Mouse (Mus musculus): ENCODE results near the gene Clic6.
A peak's percentile ranks its signal among the peaks of the same experiment; 100 is the strongest.
"Not testable (repeated sequence)": the region's sequence is repeated elsewhere in the genome, so short reads cannot be mapped to it uniquely, and the experiment has no call there.

Clic6 gene

DNA sequence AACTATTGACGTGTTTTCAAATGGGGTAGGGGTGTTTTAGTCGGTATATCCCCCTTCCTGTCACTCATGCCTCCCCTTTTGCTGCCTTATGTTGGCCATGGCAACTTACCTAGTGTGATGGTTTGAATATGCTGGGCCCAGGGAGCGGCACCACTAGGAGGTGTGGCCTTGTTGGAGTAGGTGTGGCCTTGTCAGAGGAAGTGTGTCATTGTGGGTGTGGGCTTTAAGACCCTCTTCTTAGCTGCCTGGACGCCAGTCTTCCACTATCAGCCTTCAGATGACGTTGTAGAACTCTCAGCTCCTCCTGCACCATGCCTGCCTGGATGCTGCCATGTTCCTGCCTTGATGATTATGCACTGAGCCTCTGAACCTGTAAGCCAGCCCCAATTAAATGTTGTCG is 14.8 kb upstream of the Clic6 start, which contains the start of gene Rcan1:
Gene Rcan1 (minus strand): TSS at position 162 of the 400 bp plus-strand sequence.
- DNase-seq (ENCODE audit: low read depth, low spot score): no peak

- no peak for DNase-seq (ENCODE audit: low read depth, low spot score)
Measured at GRCm38 (mm10) chr16:92472898-92473297, 12.6 kb upstream of the Clic6 start.

GRCm38 (mm10) chr16:92475093-92475860 is 10.3 kb upstream of the Clic6 start:
- no peak for DNase-seq (ENCODE audit: low read depth, low spot score)

- DNase-seq (ENCODE audit: low read depth, low spot score): no peak
Measured at GRCm38 (mm10) chr16:92478561-92479150, 6.9 kb upstream of the Clic6 start.

- no peak for DNase-seq (ENCODE audit: low read depth, low spot score)
Measured at GRCm38 (mm10) chr16:92487086-92487485, 1.6 kb downstream of the Clic6 start.

DNA sequence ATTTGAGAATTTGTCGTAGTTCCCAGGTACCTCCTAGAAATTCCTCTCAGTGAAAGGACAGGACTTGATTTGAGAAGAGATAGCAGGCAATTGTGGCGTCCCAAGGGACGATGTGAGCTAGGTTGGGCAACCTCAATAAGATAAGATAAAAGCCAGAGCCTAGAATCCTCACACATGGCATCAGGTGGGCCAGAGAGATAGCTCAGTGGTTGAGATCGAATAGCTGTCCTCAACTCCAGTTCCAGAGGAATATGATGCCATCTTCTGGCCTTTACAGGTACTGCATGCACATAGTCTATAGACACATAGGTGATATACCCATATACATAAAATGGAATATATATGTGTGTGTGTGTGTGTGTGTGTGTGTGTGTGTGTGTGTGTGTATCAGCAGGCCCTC is 2.0 kb downstream of the Clic6 start:
- peak; percentile 39 for DNase-seq (ENCODE audit: low read depth, low spot score)

DNA sequence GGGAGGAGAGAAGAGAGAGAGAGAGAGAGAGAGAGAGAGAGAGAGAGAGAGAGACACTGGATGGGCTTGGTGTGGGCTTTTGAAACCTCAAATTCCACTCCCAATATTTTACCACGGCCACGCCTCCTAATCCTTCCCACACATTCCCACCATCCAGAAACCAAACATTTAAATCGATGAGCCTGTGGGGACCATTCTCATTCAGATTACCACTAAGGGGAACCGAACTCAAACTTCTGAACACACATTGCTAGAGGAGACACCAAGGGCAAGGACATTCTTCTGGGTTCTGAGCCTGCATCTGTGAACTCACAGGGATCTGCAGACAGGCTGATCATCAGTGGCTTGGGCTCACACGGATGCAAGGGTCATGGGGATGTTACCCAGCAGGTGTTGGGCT is 2.9 kb downstream of the Clic6 start:
- no peak for DNase-seq (ENCODE audit: low read depth, low spot score)

DNA sequence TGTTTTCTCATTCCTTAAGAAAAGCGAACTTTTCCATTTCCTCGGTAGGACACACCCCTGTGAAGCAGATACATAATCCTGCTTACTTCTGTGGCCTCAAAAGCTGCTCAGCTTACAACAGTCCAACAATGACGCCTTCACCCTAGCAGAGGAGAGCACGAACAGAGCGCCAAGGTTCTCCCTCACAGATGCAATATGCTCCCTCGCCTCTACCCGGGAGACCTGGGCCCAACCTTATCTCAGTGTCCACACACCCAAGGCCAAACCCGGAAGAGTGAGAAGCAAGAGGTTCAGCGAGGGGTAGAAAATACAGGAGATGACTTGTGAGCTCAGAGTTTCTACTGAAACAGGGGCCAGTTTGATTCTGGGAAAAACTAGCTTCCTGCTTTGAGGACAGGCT is 3.8 kb downstream of the Clic6 start:
- no peak for DNase-seq (ENCODE audit: low read depth, low spot score)

DNA sequence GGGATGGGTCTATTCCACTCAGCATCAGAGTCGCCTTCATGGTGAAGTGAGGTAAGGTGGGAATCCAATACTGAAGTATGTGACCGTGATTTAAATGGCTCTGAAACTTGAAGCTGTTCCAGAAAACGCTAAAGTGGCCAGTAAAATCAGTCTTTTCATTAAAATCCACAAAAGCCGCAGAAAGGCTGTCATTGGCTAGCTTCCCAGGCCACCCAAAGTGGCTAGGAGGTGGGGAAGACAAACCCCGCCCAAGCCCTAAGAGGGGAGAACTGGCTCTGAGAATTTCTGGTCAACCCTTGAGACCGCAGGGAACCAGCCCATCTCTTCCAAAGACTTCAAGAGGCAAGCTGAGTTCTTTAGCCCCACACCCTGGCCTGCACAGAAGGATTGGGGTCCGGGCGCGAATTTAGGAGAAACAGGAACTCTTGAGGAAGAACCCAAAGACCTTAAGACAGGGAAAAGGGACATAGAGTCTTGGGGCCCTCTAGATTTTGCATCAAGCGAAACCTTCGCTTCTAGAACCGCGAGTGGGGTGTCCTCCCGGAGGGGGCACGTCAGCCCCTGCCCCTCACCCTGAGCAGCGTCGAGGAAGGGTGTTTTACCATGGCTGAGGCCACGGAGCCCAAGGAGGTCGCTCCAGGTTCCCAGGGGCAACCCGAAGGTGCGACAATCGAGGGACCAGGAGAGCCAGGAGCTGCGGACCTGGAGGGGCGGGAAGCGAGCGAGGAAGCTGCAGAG is 12.5 kb downstream of the Clic6 start:
- no peak for DNase-seq (ENCODE audit: low read depth, low spot score)

- no peak for DNase-seq (ENCODE audit: low read depth, low spot score)
Measured at GRCm38 (mm10) chr16:92498589-92498981, 13.0 kb downstream of the Clic6 start.

DNA sequence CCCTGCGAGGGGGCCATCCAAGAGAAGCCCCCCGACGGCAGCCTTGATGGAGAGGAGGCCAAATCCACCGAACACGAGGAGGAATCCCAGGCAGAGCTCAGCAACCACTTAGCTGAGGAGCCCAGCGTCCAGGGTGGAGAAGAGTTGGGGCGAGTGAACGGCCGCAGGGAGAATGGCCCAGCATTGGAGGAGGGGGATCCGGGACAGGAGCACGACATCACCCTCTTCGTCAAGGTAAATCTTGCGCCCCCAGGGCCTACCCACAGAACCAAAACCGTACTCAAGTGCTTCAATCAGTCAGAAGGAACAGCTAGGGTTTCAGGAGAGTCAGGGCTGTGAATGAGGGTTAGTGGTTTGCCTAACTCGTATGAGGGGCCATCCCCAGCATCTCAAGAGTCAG is 13.8 kb downstream of the Clic6 start:
- DNase-seq (ENCODE audit: low read depth, low spot score): no peak

GRCm38 (mm10) chr16:92500534-92500933 is 15.0 kb downstream of the Clic6 start:
- no peak for DNase-seq (ENCODE audit: low read depth, low spot score)

- DNase-seq (ENCODE audit: low read depth, low spot score): no peak
Measured at GRCm38 (mm10) chr16:92503105-92503504, 17.6 kb downstream of the Clic6 start.

GRCm38 (mm10) chr16:92507573-92507972 is 22.0 kb downstream of the Clic6 start:
- no peak for DNase-seq (ENCODE audit: low read depth, low spot score)

DNA sequence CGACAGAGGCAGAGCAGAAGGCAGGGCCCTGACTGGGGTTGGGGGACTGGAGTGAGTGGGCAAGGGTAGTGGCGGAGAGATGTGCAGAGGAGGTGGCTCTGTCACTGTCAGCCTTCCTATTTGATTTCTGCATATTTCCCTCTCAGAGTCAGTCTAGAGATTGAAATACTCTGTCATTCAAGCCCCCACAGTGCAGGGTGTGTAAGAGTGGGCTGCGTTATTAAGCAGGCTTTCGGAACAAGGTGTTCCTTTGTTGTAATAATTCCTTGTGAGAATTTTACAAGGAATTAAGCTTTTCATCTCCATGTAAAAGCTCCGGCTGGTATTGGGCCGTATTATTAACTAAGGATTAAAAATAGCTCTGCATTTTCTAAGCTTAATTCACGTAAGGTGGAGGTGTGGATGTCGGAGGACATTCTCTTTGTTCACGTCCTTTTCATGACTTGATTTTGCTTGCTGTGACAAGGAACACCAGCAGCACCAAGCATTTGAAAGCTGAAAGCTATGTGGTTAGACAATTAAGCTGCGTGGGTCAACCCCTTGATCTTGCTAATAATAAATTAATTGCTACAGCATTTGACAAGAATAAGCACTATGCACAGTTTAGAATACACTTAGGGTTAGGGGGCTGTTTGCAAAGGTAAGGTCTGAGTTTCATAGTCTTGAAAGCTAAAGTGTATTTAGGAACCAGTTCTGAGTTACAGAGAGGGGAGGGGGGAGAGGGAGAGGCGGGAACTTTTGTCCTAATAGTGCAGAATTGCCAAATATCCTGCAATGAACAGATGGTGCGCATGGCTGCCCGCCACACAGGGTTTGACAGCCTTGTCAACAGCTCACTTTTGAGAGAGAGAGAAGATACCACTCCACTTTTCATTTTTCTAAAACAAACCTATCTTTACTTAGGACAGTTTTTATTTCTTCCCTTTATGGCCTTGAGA is 25.6 kb downstream of the Clic6 start:
- DNase-seq (ENCODE audit: low read depth, low spot score): no peak

DNA sequence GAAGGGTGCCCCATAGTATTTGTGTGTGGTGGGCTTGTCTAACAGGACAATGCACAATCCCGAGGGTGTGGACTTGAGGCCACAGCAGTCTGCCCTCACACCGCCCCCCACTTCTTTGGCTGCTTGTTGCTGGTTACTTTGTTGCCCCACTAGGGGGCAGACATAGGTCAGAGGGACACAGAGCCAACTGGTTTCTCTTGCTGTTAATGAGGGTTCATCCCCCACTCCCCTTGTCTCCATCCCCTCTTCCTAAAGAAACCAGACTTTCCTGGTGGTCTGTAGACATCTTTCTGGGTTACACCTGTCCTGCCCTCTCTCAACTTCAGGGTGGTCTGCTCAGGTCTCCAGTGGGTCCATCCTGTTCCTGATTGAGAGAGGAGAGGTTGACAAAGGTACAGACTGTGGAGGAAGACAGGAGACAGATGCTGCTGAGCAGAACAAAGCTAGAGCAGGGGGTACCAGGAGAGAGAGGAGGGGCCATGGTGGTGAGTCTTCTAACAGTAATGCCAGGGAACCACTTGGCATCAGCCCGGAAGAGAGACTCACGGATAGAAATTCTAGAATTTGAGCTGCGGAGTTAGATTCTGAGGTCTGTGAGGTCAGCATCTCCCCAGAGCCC is 26.3 kb downstream of the Clic6 start:
- DNase-seq (ENCODE audit: low read depth, low spot score): peak; percentile 23

- not testable (repeated sequence) for DNase-seq (ENCODE audit: low read depth, low spot score)
Measured at GRCm38 (mm10) chr16:92514896-92515295, 29.4 kb downstream of the Clic6 start.

- no peak for DNase-seq (ENCODE audit: low read depth, low spot score)
Measured at GRCm38 (mm10) chr16:92516139-92516538, 30.6 kb downstream of the Clic6 start.

GRCm38 (mm10) chr16:92518718-92519117 is 33.2 kb downstream of the Clic6 start:
- no peak for DNase-seq (ENCODE audit: low read depth, low spot score)

GRCm38 (mm10) chr16:92519820-92520492 is 34.4 kb downstream of the Clic6 start:
- DNase-seq (ENCODE audit: low read depth, low spot score): peak; percentile 35

All from CD4-positive helper T cell, adult 2 months (primary cell).